Mouse (Mus musculus) embryonic facial prominence, embryonic 11.5 days (tissue): ENCODE measurements around the gene Tph2. TPM values are rescaled to one million over a fixed set of nuclear protein-coding genes. Genes with fewer than 3 reads are reported as not detected.
A peak's percentile ranks its signal among the peaks of the same experiment; 100 is the strongest.

Experiments
- ATAC-seq: fragments of 200-750 bp; cut with Nextera tagmentation; replicated peaks from 2 replicates; pipeline ENCODE4 v1.8.0; 2017; ENCODE audit warnings: low read depth; ENCODE audit not compliant: insufficient number of reproducible peaks, low FRiP score, low TSS enrichment
- DNase-seq: peaks from one replicate; pipeline ENCODE4 v3.0.0-alpha.2; 2015; ENCODE audit warnings: low spot score
- H3K27ac ChIP-seq: fragments of 300-500 bp; sonication (generic); replicated peaks from 2 replicates; pipeline ENCODE4 v1.5.1; 2014; ENCODE audit warnings: mild to moderate bottlenecking, low read depth, low read length, control low read depth
- H3K27me3 ChIP-seq: fragments of 300-500 bp; sonication (generic); 2 replicates; pipeline ENCODE4 v1.6.1; 2014; ENCODE audit warnings: mild to moderate bottlenecking, low read length, moderate library complexity, mixed read lengths; ENCODE audit not compliant: control insufficient read depth, insufficient read depth
- H3K36me3 ChIP-seq: fragments of 300-500 bp; sonication (generic); replicated peaks from 2 replicates; pipeline ENCODE4 v1.6.1; 2014; ENCODE audit warnings: low read depth, mild to moderate bottlenecking, low read length, moderate library complexity, mixed read lengths; ENCODE audit not compliant: control insufficient read depth, insufficient read depth
- H3K4me1 ChIP-seq: fragments of 300-500 bp; sonication (generic); 2 replicates; pipeline ENCODE4 v1.6.1; 2014; ENCODE audit warnings: low read length, mixed read lengths; ENCODE audit not compliant: control insufficient read depth, insufficient read depth
- H3K4me2 ChIP-seq: fragments of 300-500 bp; sonication (generic); 2 replicates; pipeline ENCODE4 v1.6.1; 2014; ENCODE audit warnings: low read depth, mild to moderate bottlenecking, control low read depth, low read length, moderate library complexity
- H3K4me3 ChIP-seq: fragments of 300-500 bp; sonication (generic); 2 replicates; pipeline ENCODE4 v1.5.1; 2014; ENCODE audit warnings: low read depth, low read length, control low read depth
- H3K9ac ChIP-seq: fragments of 300-500 bp; sonication (generic); replicated peaks from 2 replicates; pipeline ENCODE4 v1.6.1; 2014; ENCODE audit warnings: mild to moderate bottlenecking, control low read depth, low read length
- H3K9me3 ChIP-seq: fragments of 300-500 bp; sonication (generic); replicated peaks from 2 replicates; pipeline ENCODE4 v1.6.1; 2016; ENCODE audit warnings: mild to moderate bottlenecking, low read length, inconsistent platforms, mixed read lengths; ENCODE audit not compliant: control insufficient read depth
- WGBS: fragments of 180-500 bp; shearing (Covaris S2); extraction: QIAGEN DNeasy Blood & Tissue Kit; methylation state at CpG from one replicate; pipeline ENCODE4 v1.1.7; 2014; 5-methylcytosine and 5-hydroxymethylcytosine counted together
- polyA plus RNA-seq: library from polyadenylated mRNA; unstranded; fragments of >200 nt; fragmentation: Nextera tagmentation; extraction: Ambion mirVana; gene quantifications from 2 replicates; pipeline ENCODE4 v1.2.1, GENCODE M21; 2014

The Tph2 gene
- polyA plus RNA-seq, 1 experiment from 2014 or later: 0.63 TPM

- Histone ChIP-seq H3K4me2 (no peak overlapping the region), H3K4me1 (no peaks in the 10 kb centered on the region), H3K9ac (no peak overlapping the region), H3K4me3 (no peak overlapping the region), H3K27me3 (no peaks in the 10 kb centered on the region), H3K9me3 (no peaks in the 10 kb centered on the region), H3K27ac (no peak overlapping the region), H3K36me3 (no peaks in the 10 kb centered on the region)
- DNase-seq: no peak
- WGBS: 93% methylated on average over 7 of the region's 7 CpGs
- ATAC-seq: no peak
These were observed 14.1 kb downstream of the Tph2 start for GRCm38 (mm10) chr10:115170496-115171350.

GRCm38 (mm10) chr10:115169410-115169809 is 15.4 kb downstream of the Tph2 start:
- no peak for DNase-seq
- no peaks in the 10 kb centered on the region for H3K36me3 ChIP-seq

GRCm38 (mm10) chr10:115160289-115160688 is 24.5 kb downstream of the Tph2 start:
- H3K4me1 ChIP-seq: no peaks in the 10 kb centered on the region
- no peak overlapping the region for H3K4me3 ChIP-seq
- ATAC-seq: no peak
- H3K4me2 ChIP-seq: no peak overlapping the region
- no peaks in the 10 kb centered on the region for H3K36me3 ChIP-seq
- no peak overlapping the region for H3K27ac ChIP-seq
- H3K9ac ChIP-seq: no peak overlapping the region
- no peaks in the 10 kb centered on the region for H3K27me3 ChIP-seq
- WGBS: 63% methylated on average over 5 of the region's 5 CpGs
- no peaks in the 10 kb centered on the region for H3K9me3 ChIP-seq
- no peak for DNase-seq

More at GRCm38 (mm10) chr10:115169410-115169809, 15.4 kb downstream of the Tph2 start:
- H3K27ac ChIP-seq: no peak overlapping the region
- H3K4me3 ChIP-seq: no peak overlapping the region
- no peaks in the 10 kb centered on the region for H3K9me3 ChIP-seq
- H3K9ac ChIP-seq: no peak overlapping the region
- WGBS: 30% methylated on average over 9 of the region's 9 CpGs
- ATAC-seq: no peak; the same call in 1 of the 2 replicates
- no peaks in the 10 kb centered on the region for H3K27me3 ChIP-seq
- H3K4me1 ChIP-seq: no peaks in the 10 kb centered on the region
- H3K4me2 ChIP-seq: no peak overlapping the region

DNA sequence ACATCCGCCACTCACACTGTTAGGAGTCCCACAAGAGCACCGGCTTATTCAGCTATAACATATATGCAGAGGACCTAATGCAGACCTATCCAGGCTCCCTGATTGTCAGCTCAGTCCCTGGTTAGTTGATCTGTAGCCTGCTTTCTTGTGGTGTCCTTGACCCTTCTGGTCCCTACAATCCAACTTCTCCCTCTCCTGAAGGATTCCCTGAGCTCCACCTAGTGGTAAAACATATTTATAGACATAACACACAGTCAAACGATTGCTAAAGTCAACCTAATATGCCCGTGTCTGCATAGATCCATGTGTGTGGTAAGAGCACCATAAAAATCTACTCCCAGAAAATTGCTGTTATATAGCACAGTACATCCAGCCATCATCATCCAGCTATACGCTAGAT is 37.5 kb downstream of the Tph2 start:
- peak; percentile 37 for DNase-seq
- no peak overlapping the region for H3K27ac ChIP-seq
- H3K4me1 ChIP-seq: no peaks in the 10 kb centered on the region
- 73% methylated on average over 5 of the region's 5 CpGs for WGBS
- no peaks in the 10 kb centered on the region for H3K27me3 ChIP-seq
- H3K9me3 ChIP-seq: no peaks in the 10 kb centered on the region
- H3K4me3 ChIP-seq: no peak overlapping the region
- H3K4me2 ChIP-seq: no peak overlapping the region
- no peak overlapping the region for H3K9ac ChIP-seq
- ATAC-seq: no peak
- H3K36me3 ChIP-seq: no peaks in the 10 kb centered on the region

- no peak for DNase-seq
- Histone ChIP-seq H3K4me2 (no peak overlapping the region), H3K4me3 (no peak overlapping the region), H3K9me3 (no peaks in the 10 kb centered on the region), H3K4me1 (no peaks in the 10 kb centered on the region), H3K36me3 (no peaks in the 10 kb centered on the region), H3K27ac (no peak overlapping the region), H3K9ac (no peak overlapping the region), H3K27me3 (no peaks in the 10 kb centered on the region)
- no peak for ATAC-seq
- WGBS: 87% methylated on average over 8 of the region's 8 CpGs
These were observed 38.4 kb downstream of the Tph2 start for GRCm38 (mm10) chr10:115146257-115146898.

- Histone ChIP-seq H3K9me3 (no peaks in the 10 kb centered on the region), H3K27ac (no peak overlapping the region), H3K4me2 (no peak overlapping the region), H3K4me1 (no peaks in the 10 kb centered on the region), H3K27me3 (no peaks in the 10 kb centered on the region), H3K36me3 (no peaks in the 10 kb centered on the region), H3K4me3 (no peak overlapping the region), H3K9ac (no peak overlapping the region)
- DNase-seq (no peak), ATAC-seq (no peak)
- WGBS: 27% methylated on average over 5 of the region's 5 CpGs
These were observed 40.3 kb downstream of the Tph2 start for GRCm38 (mm10) chr10:115144542-115144941.

GRCm38 (mm10) chr10:115143641-115144040 is 41.2 kb downstream of the Tph2 start:
- Histone ChIP-seq H3K9ac (no peak overlapping the region), H3K4me3 (no peak overlapping the region), H3K27me3 (no peaks in the 10 kb centered on the region), H3K36me3 (no peaks in the 10 kb centered on the region), H3K9me3 (no peaks in the 10 kb centered on the region), H3K27ac (no peak overlapping the region), H3K4me1 (no peaks in the 10 kb centered on the region), H3K4me2 (no peak overlapping the region)
- no peak for ATAC-seq
- DNase-seq: peak; percentile 80
- 52% methylated on average over 6 of the region's 6 CpGs for WGBS

DNA sequence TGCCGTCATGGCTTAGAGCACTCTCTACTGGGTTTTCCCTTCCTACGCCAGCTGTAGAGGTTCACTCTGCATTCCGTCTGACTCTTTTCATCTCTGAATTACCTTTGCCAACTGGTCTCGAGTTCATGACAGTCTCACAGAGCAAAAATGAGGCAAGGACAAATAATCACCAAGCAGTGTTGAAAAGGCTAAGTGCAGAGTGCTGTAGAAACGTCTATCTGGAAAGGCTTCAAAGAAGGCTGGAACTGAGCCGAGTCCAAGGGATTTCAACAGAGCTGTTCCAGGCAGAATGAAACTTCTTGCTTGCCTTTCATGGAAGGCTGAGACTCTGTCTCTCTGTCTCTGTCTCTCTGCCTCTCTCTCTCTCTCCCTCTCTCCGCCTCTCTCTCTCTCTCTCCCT is 47.8 kb downstream of the Tph2 start:
- 81% methylated on average over 7 of the region's 7 CpGs for WGBS

More for the DNA sequence above, 47.8 kb downstream of the Tph2 start:
- Histone ChIP-seq H3K4me3 (no peak overlapping the region), H3K27ac (no peak overlapping the region), H3K4me1 (no peaks in the 10 kb centered on the region), H3K36me3 (no peaks in the 10 kb centered on the region), H3K9ac (no peak overlapping the region), H3K27me3 (no peaks in the 10 kb centered on the region), H3K4me2 (no peak overlapping the region), H3K9me3 (no peaks in the 10 kb centered on the region)
- no peak for ATAC-seq
- DNase-seq: no peak
